Mouse (Mus musculus) hindbrain, postnatal 0 days (tissue): Measurements from ENCODE around the gene Tgfbr3. TPM values are rescaled to one million over a fixed set of nuclear protein-coding genes. Genes with fewer than 3 reads are reported as not detected.
"Not testable (repeated sequence)": the region's sequence is repeated elsewhere in the genome, so short reads cannot be mapped to it uniquely, and the experiment has no call there.

Experiments used
- ATAC-seq: fragments of 200-750 bp; cut with Nextera tagmentation; 2 replicates; pipeline ENCODE4 v1.8.0; 2017; ENCODE audit warnings: mild to moderate bottlenecking, moderate TSS enrichment, moderate library complexity
- DNase-seq: peaks from one replicate; pipeline ENCODE4 v3.0.0-alpha.2; 2015; ENCODE audit warnings: low spot score
- H3K27ac ChIP-seq: fragments of 300-500 bp; sonication (generic); 2 replicates; pipeline ENCODE4 v1.5.1; 2014; ENCODE audit warnings: mild to moderate bottlenecking
- H3K27me3 ChIP-seq: fragments of 300-500 bp; sonication (generic); 2 replicates; pipeline ENCODE4 v1.6.1; 2014; ENCODE audit warnings: low read length, mixed read lengths; ENCODE audit not compliant: insufficient read depth
- H3K36me3 ChIP-seq: fragments of 300-500 bp; sonication (generic); 2 replicates; pipeline ENCODE4 v1.6.1; 2014; ENCODE audit warnings: low read length, mixed read lengths; ENCODE audit not compliant: insufficient read depth
- H3K4me1 ChIP-seq: fragments of 300-500 bp; sonication (generic); 2 replicates; pipeline ENCODE4 v1.6.1; 2014; ENCODE audit warnings: antibody characterized with exemption, low read length, mixed read lengths; ENCODE audit not compliant: insufficient read depth
- H3K4me2 ChIP-seq: fragments of 300-500 bp; sonication (generic); 2 replicates; pipeline ENCODE4 v1.6.1; 2014; ENCODE audit warnings: low read depth, mild to moderate bottlenecking, low read length, moderate library complexity, mixed read lengths
- H3K4me3 ChIP-seq: fragments of 300-500 bp; sonication (generic); 2 replicates; pipeline ENCODE4 v1.5.1; 2014; ENCODE audit warnings: low read length
- H3K9ac ChIP-seq: fragments of 300-500 bp; sonication (generic); replicated peaks from 2 replicates; pipeline ENCODE4 v1.6.1; 2014; ENCODE audit warnings: mild to moderate bottlenecking, low read length, moderate library complexity, mixed read lengths
- H3K9me3 ChIP-seq: fragments of 300-500 bp; sonication (generic); 2 replicates; pipeline ENCODE4 v1.6.1; 2016; ENCODE audit warnings: low read length, mixed read lengths
- CTCF ChIP-seq: IDR thresholded peaks from 2 replicates; pipeline ENCODE4 v1.5.1; 2016; ENCODE audit warnings: antibody characterized with exemption, control low read depth, low read depth
- WGBS: fragments of 180-500 bp; shearing (Covaris S2); extraction: QIAGEN DNeasy Blood & Tissue Kit; methylation state at CpG from one replicate; pipeline ENCODE4 v1.1.7; 2014; 5-methylcytosine and 5-hydroxymethylcytosine counted together
- polyA plus RNA-seq: library from polyadenylated mRNA; unstranded; fragments of >200 nt; fragmentation: Nextera tagmentation; extraction: Ambion mirVana; gene quantifications from 2 replicates; pipeline ENCODE4 v1.2.1, GENCODE M21; 2015
- total RNA-seq: library from RNA; depleted of rRNA; stranded (reverse); fragments of >200 nt; gene quantifications from 2 replicates; pipeline ENCODE4 v1.2.3, GENCODE M21; 2014

The Tgfbr3 gene
- total and polyA plus RNA-seq, 2 experiments from 2014 or later, result 4.8 to 21.7 TPM

DNA sequence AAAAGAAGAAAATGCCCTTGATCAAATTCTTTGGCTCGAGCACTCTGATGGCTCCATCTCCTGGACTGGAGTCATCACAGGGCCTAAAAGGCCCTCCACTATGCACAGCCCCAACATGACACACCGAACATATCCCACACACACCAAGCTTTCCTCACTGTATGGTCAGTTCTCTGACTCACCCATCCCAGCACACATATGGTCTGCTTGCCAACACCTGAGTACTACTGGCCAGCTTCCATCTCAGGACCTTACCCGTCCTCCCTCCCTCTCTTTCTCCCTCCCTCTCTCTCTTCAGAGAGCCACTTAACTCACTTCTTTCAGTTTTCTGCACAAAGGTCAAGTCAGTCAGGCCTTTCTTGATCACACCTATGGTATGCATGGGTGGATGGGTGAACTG lies 36.0 kb downstream of the Tgfbr3 start:
- Histone ChIP-seq H3K9me3 (peaks cover 3% of the 10 kb centered on the region; the same call in 1 of the 2 replicates), H3K27ac (no peak overlapping the region), H3K4me3 (no peak overlapping the region), H3K36me3 (no peaks in the 10 kb centered on the region), H3K4me1 (peaks cover 7% of the 10 kb centered on the region; the same call in 1 of the 2 replicates), H3K9ac (no peak overlapping the region), H3K4me2 (no peak overlapping the region), H3K27me3 (0 out of 2 replicates have a peak, but pooled peaks cover 19% of the 10 kb centered on the region)
- ATAC-seq, result no peak
- TF ChIP-seq CTCF, result no peak
- 88% methylated on average over 3 of the region's 3 CpGs for WGBS
- DNase-seq, result no peak

DNA sequence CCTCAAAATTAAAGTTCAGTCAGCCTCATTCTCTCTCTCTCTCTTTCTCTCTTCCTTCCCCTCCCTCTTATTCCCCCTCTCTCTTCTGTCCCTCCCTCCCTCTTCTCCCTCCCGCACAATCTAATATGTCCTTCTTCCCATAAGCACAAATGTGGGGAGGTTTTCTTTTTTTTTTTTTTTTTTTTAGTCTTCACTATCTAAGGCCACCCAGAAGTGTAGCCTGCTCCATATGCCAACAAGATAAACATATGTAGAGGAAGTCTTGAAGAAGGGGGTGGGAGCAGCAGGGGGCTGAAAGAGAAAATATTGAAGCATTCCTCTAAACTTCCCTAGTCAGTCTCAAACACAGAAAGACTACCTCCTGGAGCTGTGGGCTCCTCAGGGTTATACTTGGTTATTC lies 37.0 kb downstream of the Tgfbr3 start:
- no peak overlapping the region for H3K27ac ChIP-seq
- H3K9ac ChIP-seq, result no peak overlapping the region
- 62% methylated on average over 1 of the region's 1 CpGs for WGBS
- no peaks in the 10 kb centered on the region for H3K36me3 ChIP-seq
- no peak for DNase-seq
- no peak for TF ChIP-seq CTCF
- no peak for ATAC-seq
- peaks cover 3% of the 10 kb centered on the region; the same call in 1 of the 2 replicates for H3K9me3 ChIP-seq
- H3K4me2 ChIP-seq, result no peak overlapping the region
- no peak overlapping the region for H3K4me3 ChIP-seq
- H3K27me3 ChIP-seq, result 0 out of 2 replicates have a peak, but pooled peaks cover 19% of the 10 kb centered on the region
- H3K4me1 ChIP-seq, result peaks cover 7% of the 10 kb centered on the region; the same call in 1 of the 2 replicates

GRCm38 (mm10) chr5:107251751-107252305 lies 37.6 kb downstream of the Tgfbr3 start:
- H3K4me3 ChIP-seq, result no peak overlapping the region
- no peak overlapping the region for H3K4me2 ChIP-seq
- no peak overlapping the region for H3K27ac ChIP-seq
- 17% methylated on average over 3 of the region's 3 CpGs for WGBS
- H3K9me3 ChIP-seq, result peaks cover 3% of the 10 kb centered on the region; the same call in 1 of the 2 replicates
- no peak overlapping the region for H3K9ac ChIP-seq
- no peaks in the 10 kb centered on the region for H3K36me3 ChIP-seq
- no peak for TF ChIP-seq CTCF
- H3K4me1 ChIP-seq, result peaks cover 7% of the 10 kb centered on the region; the same call in 1 of the 2 replicates
- DNase-seq, result peak; percentile 91
- 0 out of 2 replicates have a peak, but pooled peaks cover 19% of the 10 kb centered on the region for H3K27me3 ChIP-seq
- ATAC-seq, result peak; percentile 83

GRCm38 (mm10) chr5:107250548-107251272 lies 38.7 kb downstream of the Tgfbr3 start:
- no peaks in the 10 kb centered on the region for H3K36me3 ChIP-seq
- WGBS, result 25% methylated on average over 19 of the region's 19 CpGs
- no peak for DNase-seq
- H3K4me3 ChIP-seq, result no peak overlapping the region
- no peak overlapping the region for H3K27ac ChIP-seq
- no peak for TF ChIP-seq CTCF
- H3K9ac ChIP-seq, result no peak overlapping the region
- 0 out of 2 replicates have a peak overlapping the region, but pooled peaks have one; percentile 3 for H3K4me2 ChIP-seq
- peaks cover 23% of the 10 kb centered on the region; the same call in 1 of the 2 replicates for H3K27me3 ChIP-seq
- peaks cover 7% of the 10 kb centered on the region; the same call in 1 of the 2 replicates for H3K4me1 ChIP-seq
- H3K9me3 ChIP-seq, result peaks cover 3% of the 10 kb centered on the region; the same call in 1 of the 2 replicates
- ATAC-seq, result no peak

DNA sequence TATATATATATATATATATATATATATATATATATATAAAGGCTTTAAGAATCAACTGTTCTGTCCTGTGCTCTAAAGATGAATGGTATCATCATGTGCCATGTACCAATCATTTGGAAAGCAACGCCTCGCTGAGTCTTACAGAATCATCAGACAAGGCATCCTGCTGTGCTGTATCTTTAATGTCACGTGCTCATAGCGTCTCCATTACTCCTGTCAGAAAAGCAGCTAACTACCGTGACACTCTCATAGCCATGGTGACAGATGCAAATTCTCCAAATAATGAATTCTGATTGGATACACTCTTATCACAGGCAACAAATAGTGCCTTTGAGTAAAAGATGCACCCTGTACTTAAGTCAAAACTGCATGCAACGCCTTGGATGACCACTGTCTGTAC lies 40.7 kb downstream of the Tgfbr3 start:
- Histone ChIP-seq H3K4me3 (no peak overlapping the region), H3K4me2 (no peak overlapping the region), H3K9ac (no peak overlapping the region), H3K9me3 (peaks cover 3% of the 10 kb centered on the region; the same call in 1 of the 2 replicates), H3K4me1 (peaks cover 7% of the 10 kb centered on the region; the same call in 1 of the 2 replicates), H3K36me3 (no peaks in the 10 kb centered on the region), H3K27ac (no peak overlapping the region), H3K27me3 (peaks cover 19% of the 10 kb centered on the region; the same call in 1 of the 2 replicates)
- 43% methylated on average over 6 of the region's 6 CpGs for WGBS
- ATAC-seq (no peak), DNase-seq (no peak)
- TF ChIP-seq CTCF, result no peak

GRCm38 (mm10) chr5:107248302-107248701 lies 41.1 kb downstream of the Tgfbr3 start:
- not testable (repeated sequence) for H3K36me3 ChIP-seq, H3K4me3 ChIP-seq, H3K4me2 ChIP-seq, H3K27ac ChIP-seq, DNase-seq, H3K9me3 ChIP-seq, ATAC-seq, H3K4me1 ChIP-seq, H3K9ac ChIP-seq
- H3K27me3 ChIP-seq, result peaks cover 16% of the 10 kb centered on the region; the same call in 1 of the 2 replicates
- 94% methylated on average over 11 of the region's 11 CpGs for WGBS
